Mouse (Mus musculus) ovary, postnatal 36 days (tissue): ENCODE measurements around the gene Ube2g2.

Experiments used
- DNase-seq: peaks from one replicate; pipeline ENCODE4 v3.0.0; 2022; ENCODE audit warnings: low spot score, mixed read lengths

Gene Ube2g2

GRCm38 (mm10) chr10:77606855-77607254 is 15.2 kb upstream of the Ube2g2 start:
- no peak for DNase-seq

- no peak for DNase-seq
These were observed 14.6 kb upstream of the Ube2g2 start for GRCm38 (mm10) chr10:77607441-77607840.

DNA sequence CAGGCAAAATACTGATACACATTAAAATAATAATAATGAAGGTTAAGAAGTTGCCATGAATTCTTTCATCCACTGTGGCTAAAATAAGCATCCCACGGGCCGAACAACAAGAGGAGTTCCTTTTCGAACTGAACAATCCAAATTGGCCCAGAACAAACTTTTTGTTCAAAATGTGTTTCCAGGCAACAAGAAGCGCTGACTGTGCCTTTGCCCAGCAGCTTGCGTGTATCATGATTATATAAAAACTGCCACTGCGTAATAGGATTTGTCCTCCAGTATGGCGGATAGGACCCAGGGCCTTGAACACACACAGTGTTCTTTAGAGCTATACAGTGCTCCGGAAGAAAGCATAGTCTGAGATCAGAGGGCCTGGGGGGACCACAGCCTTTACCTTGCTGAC is 13.5 kb upstream of the Ube2g2 start:
- DNase-seq = no peak

DNA sequence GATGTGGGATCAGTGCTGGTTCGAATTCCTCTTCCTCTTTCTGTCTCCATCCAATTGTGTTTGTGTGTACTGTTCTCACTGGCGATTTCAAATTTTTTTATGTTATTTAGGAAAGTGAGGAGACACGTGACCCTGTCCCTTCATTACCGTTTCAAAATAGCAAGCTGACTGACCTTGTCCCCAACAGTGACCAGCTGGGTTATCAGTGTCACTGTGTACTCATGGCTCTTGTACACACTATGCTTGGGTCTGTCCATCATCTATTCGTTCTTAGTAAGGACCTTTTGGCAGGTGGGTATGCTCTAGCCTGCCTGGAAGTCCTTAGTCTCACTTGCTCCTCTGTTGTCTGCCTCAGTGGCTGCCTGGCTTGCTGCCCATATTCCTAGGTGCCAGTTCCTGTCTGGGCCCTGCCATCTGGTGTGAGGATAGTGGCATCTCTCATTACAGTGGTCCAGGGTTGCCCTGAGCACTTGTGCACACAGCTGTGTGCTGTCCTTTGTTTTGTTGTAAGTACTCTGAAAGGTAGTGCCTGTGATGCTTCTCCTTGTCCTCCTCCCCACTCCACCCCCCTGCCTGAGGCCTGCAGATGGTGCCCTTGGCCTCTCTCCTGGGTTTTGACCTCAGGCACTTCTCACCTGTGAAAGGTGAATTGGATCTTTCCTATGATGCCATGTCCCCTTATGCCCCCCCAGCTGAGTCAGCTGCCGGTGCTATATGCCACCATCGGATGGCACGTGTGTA is 11.7 kb upstream of the Ube2g2 start:
- no peak for DNase-seq

DNA sequence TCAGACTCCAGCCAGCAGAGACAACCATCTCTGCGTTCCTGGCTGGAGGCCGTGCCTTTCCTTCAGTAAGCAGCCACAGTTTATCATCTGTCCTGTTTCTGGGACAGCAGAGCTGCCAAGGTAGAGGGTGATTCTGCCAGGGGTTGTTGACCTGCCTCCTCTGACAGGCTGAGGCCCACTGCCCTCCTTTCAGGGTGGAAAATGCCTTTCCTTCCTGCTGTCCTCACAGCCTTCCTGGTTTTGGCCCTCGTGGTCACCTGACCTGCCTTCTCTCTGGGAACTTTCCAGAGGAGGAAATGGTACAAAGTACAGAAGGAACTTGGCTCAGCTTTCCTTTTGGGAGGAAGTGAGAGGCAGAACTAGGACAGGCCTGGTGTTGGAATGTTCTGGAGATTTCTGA is 8.7 kb upstream of the Ube2g2 start:
- no peak for DNase-seq

DNA sequence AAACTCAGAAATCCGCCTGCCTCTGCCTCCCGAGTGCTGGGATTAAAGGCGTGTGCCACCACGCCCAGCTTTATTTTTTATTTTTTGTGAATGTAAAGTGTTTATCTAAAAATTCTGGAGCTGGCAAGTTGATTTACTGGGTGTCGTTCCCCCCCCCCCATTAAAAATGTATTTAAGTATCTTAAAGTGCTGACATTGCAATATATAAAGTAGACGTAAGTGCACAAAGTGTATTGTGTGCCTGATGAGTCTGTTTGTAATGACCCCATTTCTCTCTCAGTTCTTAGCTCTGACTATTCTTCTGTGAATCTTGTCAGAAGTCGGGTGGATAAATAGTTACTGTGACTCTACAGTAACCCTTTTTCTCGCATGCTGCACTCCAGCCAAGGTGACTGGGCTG is 6.4 kb upstream of the Ube2g2 start:
- DNase-seq = no peak

- no peak for DNase-seq
These were observed 5.9 kb upstream of the Ube2g2 start for GRCm38 (mm10) chr10:77616166-77616565.

DNA sequence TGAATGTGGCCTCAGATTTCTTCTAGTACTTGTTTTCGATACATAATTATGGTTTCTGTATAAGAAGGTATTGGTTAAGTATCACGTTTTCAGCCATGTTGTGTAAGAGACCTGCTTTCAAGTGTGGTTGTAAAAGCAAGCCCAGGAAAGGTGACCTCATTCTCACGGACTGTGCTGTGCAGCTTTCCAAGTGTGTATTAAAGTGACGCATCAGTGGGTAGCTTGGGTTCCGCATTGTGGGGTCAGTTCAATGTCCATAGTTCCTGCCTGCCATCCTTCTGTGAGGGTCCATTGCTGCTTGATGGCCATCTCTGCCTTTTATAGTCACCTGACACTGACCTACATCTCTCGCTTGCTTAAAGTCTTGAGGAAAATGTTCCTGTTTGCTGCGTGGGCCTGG is 5.1 kb upstream of the Ube2g2 start:
- DNase-seq = no peak

DNA sequence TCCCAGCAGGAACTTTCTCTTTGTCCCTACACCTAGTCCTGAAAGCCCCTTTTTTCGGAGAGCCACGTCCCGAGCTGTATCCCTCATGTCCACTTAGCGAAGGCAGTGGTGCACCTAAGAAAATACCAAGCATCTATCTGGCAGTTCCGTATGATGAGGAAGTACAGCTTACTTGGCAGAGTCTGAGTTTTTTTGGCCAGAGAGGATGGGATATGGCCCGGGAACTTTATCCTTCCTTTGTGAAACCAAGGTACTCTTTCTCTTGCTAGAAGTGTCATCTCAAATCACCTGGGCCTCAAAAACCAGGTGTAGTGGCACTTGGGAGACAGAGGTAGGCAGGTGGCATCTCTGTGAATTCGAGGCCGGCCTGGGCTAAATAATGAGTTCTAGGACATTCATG is 529 bp upstream of the Ube2g2 start:
- DNase-seq = no peak

DNA sequence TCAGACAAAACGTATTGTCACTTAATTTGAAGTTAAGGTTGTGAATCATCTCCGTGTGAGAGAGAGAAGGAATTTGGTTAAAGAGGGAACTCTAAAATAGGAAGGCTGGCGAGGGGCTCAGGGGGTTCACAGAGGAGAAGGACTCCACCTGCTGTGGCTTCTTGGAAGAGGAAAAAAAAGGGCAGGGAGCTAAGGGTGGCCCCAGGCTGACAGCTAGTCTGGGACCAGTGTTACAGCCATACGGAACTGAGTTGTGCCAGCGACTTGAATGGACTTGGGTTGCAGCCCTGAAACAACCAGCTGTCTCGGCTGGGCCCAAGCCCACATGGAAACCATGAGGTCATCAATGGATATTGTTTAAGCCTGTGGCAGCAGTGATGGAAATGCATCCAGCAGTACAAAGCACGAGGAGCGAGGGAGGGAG is 1.0 kb downstream of the Ube2g2 start:
- DNase-seq = no peak

- DNase-seq = no peak
These were observed 1.7 kb downstream of the Ube2g2 start for GRCm38 (mm10) chr10:77623639-77624400.

- DNase-seq = no peak
These were observed 2.5 kb downstream of the Ube2g2 start for GRCm38 (mm10) chr10:77624570-77624995.

GRCm38 (mm10) chr10:77626036-77626435 is 4.0 kb downstream of the Ube2g2 start:
- no peak for DNase-seq

GRCm38 (mm10) chr10:77626591-77626990 is 4.5 kb downstream of the Ube2g2 start:
- DNase-seq = no peak

DNA sequence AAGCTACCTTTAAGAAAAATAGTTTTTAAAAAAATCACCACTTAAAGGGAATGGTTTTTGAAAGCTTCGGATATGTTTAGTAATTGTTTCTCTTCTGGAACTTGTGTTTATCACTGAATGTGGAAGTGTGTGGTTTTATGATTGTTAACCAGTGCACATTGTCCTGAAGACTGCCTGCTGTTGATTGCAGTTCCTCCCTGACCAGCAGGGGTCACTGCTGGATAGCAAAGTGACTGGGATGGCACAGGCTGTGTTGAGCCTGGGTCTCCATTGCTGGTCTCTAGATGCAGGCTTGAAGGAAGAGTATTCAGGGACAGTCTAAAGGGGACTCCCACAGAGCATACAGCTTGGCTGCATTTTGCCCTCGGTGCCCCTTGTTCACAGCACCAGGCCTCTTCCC is 5.4 kb downstream of the Ube2g2 start:
- DNase-seq = peak; percentile 77

DNA sequence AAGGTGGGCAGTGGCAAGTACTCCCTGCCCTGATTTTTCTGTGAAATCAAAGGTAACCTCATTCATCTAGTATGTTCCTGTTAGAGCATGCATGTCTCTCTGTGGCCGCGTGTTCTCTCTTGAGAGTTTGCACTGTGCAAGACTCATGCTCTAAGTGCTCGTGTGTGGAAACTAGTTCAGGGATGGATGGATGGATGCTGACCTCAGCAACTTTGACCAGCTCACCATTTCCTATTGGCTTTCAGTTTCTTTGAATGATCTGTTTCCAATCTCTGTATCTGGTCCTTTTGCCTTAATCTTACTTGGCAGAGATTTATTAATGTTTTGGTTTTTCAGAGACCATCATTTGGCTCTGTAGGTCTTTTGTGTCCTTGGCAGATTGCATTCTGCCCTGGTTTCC is 7.1 kb downstream of the Ube2g2 start:
- DNase-seq = no peak

DNA sequence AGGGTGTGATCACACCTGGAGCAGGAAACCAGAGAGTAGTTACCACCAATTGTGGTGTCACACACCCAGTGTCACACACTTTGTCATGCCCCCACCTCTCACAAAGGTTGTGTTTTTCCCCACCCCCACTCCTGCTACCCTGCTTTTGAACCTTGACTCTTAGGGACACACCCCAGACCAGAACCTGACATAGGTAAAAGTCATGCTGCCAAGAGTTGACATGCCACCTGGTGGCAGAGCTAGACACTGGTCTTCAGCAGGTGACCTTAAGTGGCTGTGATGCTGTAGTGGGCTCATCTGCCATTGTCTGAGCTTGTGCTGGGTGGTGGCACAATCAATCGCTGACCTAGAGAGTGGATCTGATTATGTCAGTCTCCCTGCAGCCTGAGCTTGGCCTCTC is 7.9 kb downstream of the Ube2g2 start:
- no peak for DNase-seq

DNA sequence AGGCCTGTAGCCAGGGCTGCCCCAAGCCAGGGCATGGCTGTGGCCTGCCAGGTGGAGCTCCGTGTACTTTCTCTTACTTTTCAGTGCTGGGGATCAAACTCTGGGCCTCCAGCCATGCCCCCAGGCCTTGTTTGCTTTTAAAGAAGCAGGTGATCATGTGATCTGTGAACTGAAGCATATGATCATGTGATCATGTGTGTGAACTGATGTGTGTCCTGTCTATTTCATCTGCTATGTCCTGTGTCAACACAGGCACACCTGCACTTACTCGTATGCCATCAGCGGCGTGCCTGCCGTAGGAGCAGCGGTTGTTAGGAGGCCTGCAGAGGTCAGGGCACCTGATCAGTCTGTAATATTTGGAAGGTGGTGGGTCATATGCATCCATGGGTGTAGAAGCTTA is 11.9 kb downstream of the Ube2g2 start:
- DNase-seq = no peak

GRCm38 (mm10) chr10:77634452-77635231 is 12.6 kb downstream of the Ube2g2 start:
- DNase-seq = no peak

GRCm38 (mm10) chr10:77636234-77636922 is 14.3 kb downstream of the Ube2g2 start:
- DNase-seq = no peak

GRCm38 (mm10) chr10:77638956-77639355 is 16.9 kb downstream of the Ube2g2 start:
- no peak for DNase-seq

DNA sequence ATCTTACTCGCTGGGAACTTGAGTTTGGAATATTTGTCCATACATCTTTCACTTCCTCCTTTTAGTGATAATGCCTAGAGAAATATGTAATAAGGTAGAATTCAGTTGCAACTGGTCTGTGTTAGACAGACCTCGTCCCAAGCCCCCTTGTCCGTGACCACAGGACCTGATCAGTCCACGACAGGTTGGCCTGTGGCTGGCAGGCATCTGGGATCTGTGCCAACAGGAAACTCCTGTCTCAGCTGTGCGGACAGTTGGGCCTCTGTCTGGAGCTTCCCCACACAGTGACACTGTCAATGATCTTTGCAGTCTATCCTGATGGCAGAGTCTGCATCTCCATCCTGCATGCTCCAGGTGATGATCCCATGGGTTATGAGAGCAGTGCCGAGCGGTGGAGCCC is 21.1 kb downstream of the Ube2g2 start:
- no peak for DNase-seq
